Mouse (Mus musculus) intestine, embryonic 16.5 days (tissue): ENCODE measurements at regions not wholly inside any gene's neighbourhood (a gene's known extent, or its start where the extent isn't known, plus 50 kb on each side); places are given as distances from the start of the nearest gene placed in this dataset.

ENCODE experiments used
- ATAC-seq: fragments of 200-750 bp; cut with Nextera tagmentation; 2 replicates; pipeline ENCODE4 v1.8.0; 2017; ENCODE audit warnings: moderate TSS enrichment, moderate library complexity
- H3K27ac ChIP-seq: fragments of 300-500 bp; sonication (generic); 2 replicates; pipeline ENCODE4 v1.5.1; 2014; ENCODE audit warnings: mild to moderate bottlenecking, low read length
- H3K27me3 ChIP-seq: fragments of 300-500 bp; sonication (generic); replicated peaks from 2 replicates; pipeline ENCODE4 v1.6.1; 2014; ENCODE audit warnings: low read length, control low read depth, mixed read lengths; ENCODE audit not compliant: control insufficient read depth, insufficient read depth
- H3K36me3 ChIP-seq: fragments of 300-500 bp; sonication (generic); 2 replicates; pipeline ENCODE4 v1.6.1; 2014; ENCODE audit warnings: low read length, control low read depth; ENCODE audit not compliant: control insufficient read depth, insufficient read depth
- H3K4me1 ChIP-seq: fragments of 300-500 bp; sonication (generic); 2 replicates; pipeline ENCODE4 v1.6.1; 2014; ENCODE audit warnings: low read length, control low read depth, mixed read lengths; ENCODE audit not compliant: control insufficient read depth, insufficient read depth
- H3K4me2 ChIP-seq: fragments of 300-500 bp; sonication (generic); 2 replicates; pipeline ENCODE4 v1.6.1; 2014; ENCODE audit warnings: low read depth, low read length, control low read depth
- H3K4me3 ChIP-seq: fragments of 300-500 bp; sonication (generic); 2 replicates; pipeline ENCODE4 v1.5.1; 2014; ENCODE audit warnings: mild to moderate bottlenecking, low read length
- H3K9ac ChIP-seq: fragments of 300-500 bp; sonication (generic); 2 replicates; pipeline ENCODE4 v1.6.1; 2014; ENCODE audit warnings: low read depth, low read length
- H3K9me3 ChIP-seq: fragments of 300-500 bp; sonication (generic); 2 replicates; pipeline ENCODE4 v1.6.1; 2016; ENCODE audit warnings: low read length, control low read depth; ENCODE audit not compliant: control insufficient read depth
- WGBS: fragments of 180-500 bp; shearing (Covaris S2); extraction: QIAGEN DNeasy Blood & Tissue Kit; methylation state at CpG from one replicate; pipeline ENCODE4 v1.1.7; 2014; 5-methylcytosine and 5-hydroxymethylcytosine counted together

GRCm38 (mm10) chr2:114301746-114302145, 100.5 kb upstream of the Zfp770 start:
- Histone ChIP-seq H3K9me3 (no peaks in the 10 kb centered on the region), H3K4me2 (no peak overlapping the region), H3K4me3 (no peak overlapping the region), H3K27ac (no peak overlapping the region), H3K9ac (no peak overlapping the region), H3K36me3 (no peaks in the 10 kb centered on the region), H3K4me1 (no peaks in the 10 kb centered on the region), H3K27me3 (no peaks in the 10 kb centered on the region)
- WGBS = 52% methylated on average over 3 of the region's 3 CpGs
- no peak for ATAC-seq

GRCm38 (mm10) chr2:114295110-114295509, 93.8 kb upstream of the Zfp770 start:
- H3K4me1 ChIP-seq = no peaks in the 10 kb centered on the region
- H3K4me2 ChIP-seq = no peak overlapping the region
- H3K27me3 ChIP-seq = no peaks in the 10 kb centered on the region
- H3K4me3 ChIP-seq = no peak overlapping the region
- H3K36me3 ChIP-seq = no peaks in the 10 kb centered on the region
- no peaks in the 10 kb centered on the region for H3K9me3 ChIP-seq
- 48% methylated on average over 1 of the region's 1 CpGs for WGBS
- H3K27ac ChIP-seq = no peak overlapping the region
- H3K9ac ChIP-seq = no peak overlapping the region
- no peak for ATAC-seq

GRCm38 (mm10) chr2:114291387-114291786, 90.1 kb upstream of the Zfp770 start:
- ATAC-seq = no peak
- Histone ChIP-seq H3K27ac (no peak overlapping the region), H3K4me2 (no peak overlapping the region), H3K9me3 (no peaks in the 10 kb centered on the region), H3K9ac (no peak overlapping the region), H3K4me1 (no peaks in the 10 kb centered on the region), H3K4me3 (no peak overlapping the region), H3K36me3 (no peaks in the 10 kb centered on the region), H3K27me3 (no peaks in the 10 kb centered on the region)
- 81% methylated on average over 5 of the region's 5 CpGs for WGBS

- H3K36me3 ChIP-seq = no peaks in the 10 kb centered on the region
- no peak overlapping the region for H3K4me2 ChIP-seq
- H3K9me3 ChIP-seq = no peaks in the 10 kb centered on the region
- no peak overlapping the region for H3K9ac ChIP-seq
- H3K4me1 ChIP-seq = no peaks in the 10 kb centered on the region
- ATAC-seq = no peak
- H3K27ac ChIP-seq = no peak overlapping the region
- H3K4me3 ChIP-seq = no peak overlapping the region
- no peaks in the 10 kb centered on the region for H3K27me3 ChIP-seq
Measured at GRCm38 (mm10) chr2:114275536-114275935, 74.3 kb upstream of the Zfp770 start.

GRCm38 (mm10) chr2:114260397-114261071, 59.3 kb upstream of the Zfp770 start:
- Histone ChIP-seq H3K36me3 (no peaks in the 10 kb centered on the region), H3K27ac (no peak overlapping the region), H3K4me2 (no peak overlapping the region; the same call in 1 of the 2 replicates), H3K9ac (no peak overlapping the region), H3K4me3 (no peak overlapping the region), H3K9me3 (no peaks in the 10 kb centered on the region), H3K4me1 (no peaks in the 10 kb centered on the region), H3K27me3 (no peaks in the 10 kb centered on the region)
- ATAC-seq = peak; percentile 88
- 40% methylated on average over 8 of the region's 8 CpGs for WGBS

- Histone ChIP-seq H3K9ac (no peak overlapping the region), H3K27me3 (no peaks in the 10 kb centered on the region), H3K27ac (no peak overlapping the region), H3K9me3 (no peaks in the 10 kb centered on the region), H3K4me2 (no peak overlapping the region), H3K4me1 (no peaks in the 10 kb centered on the region), H3K36me3 (no peaks in the 10 kb centered on the region), H3K4me3 (no peak overlapping the region)
- ATAC-seq = no peak
- WGBS = 76% methylated on average over 4 of the region's 4 CpGs
Measured at GRCm38 (mm10) chr2:114259539-114259938, 58.3 kb upstream of the Zfp770 start.
